In genomic region chr11:84010411-84010810, GRCm38 (mm10) we compare ENCODE assay signal across 17 mouse cellular contexts. TPM values are rescaled to one million over a fixed set of nuclear protein-coding genes. Genes with fewer than 3 reads are reported as not detected.
"Had no signal": no experiment of that assay in that cellular context is flagged by ENCODE, and none has a peak within 500 bp of the region (broad histone marks: within the 10 kb centered on the region; RNA-seq: fewer than 3 reads in every experiment).

No protein-coding gene starts in this region.

- H3K4me2 ChIP-seq: limb, embryonic 15.5 days; liver, embryonic 12.5 days; lung, embryonic 14.5 days; neural tube, embryonic 13.5 days had no signal

- DNase-seq: kidney, adult 11 months; kidney, adult 9 months; kidney, postnatal 36 days; lung, embryonic 14.5 days; lung, postnatal 10 days; lung, postnatal 4 days; retina, postnatal 1 day; right cerebral cortex, postnatal 4 days; spleen, adult 18-20 months; thymus, adult 18-20 months; thymus, postnatal 14 days had no signal

- H3K4me3 ChIP-seq: limb, embryonic 15.5 days; liver, embryonic 12.5 days; midbrain, embryonic 12.5 days; neural tube, embryonic 13.5 days had no signal

- H3K27ac ChIP-seq: kidney, postnatal 0 days; limb, embryonic 15.5 days; liver, embryonic 12.5 days had no signal

- H3K9me3 ChIP-seq: limb, embryonic 15.5 days; liver, embryonic 12.5 days; midbrain, embryonic 12.5 days; neural tube, embryonic 13.5 days had no signal

- H3K27me3 ChIP-seq: limb, embryonic 15.5 days; liver, embryonic 12.5 days; neural tube, embryonic 13.5 days had no signal

- H3K4me1 ChIP-seq: liver, embryonic 12.5 days had no signal

- H3K9ac ChIP-seq: limb, embryonic 15.5 days; liver, embryonic 12.5 days; lung, embryonic 14.5 days had no signal

- ATAC-seq: liver, embryonic 12.5 days had no signal

RNA-seq across cellular contexts. Expression of gene Dusp14, which starts 58.6 kb away (rescaled TPM):
- total RNA-seq: megakaryocyte, adult 5-6 weeks had no signal
